Mouse (Mus musculus) spleen, adult 2 months (tissue): Measurements from ENCODE around the gene Nfatc3. TPM values are rescaled to one million over a fixed set of nuclear protein-coding genes. Genes with fewer than 3 reads are reported as not detected.

Experiments used
- DNase-seq, 2 experiments: peaks; one replicate each; pipeline versions ENCODE4 v3.0.0 to v3.0.0-alpha.2; 2012 to 2021; ENCODE audit warnings: low spot score in 2 of 2, low read depth in 1 of 2
- H3K27ac ChIP-seq: fragments of 200-500 bp; 2 replicates; pipeline ENCODE4 v1.5.1; 2012; ENCODE audit warnings: low read length, inconsistent platforms; ENCODE audit not compliant: insufficient read depth
- H3K27me3 ChIP-seq: fragments of 200-500 bp; 2 replicates; pipeline ENCODE4 v1.6.1; 2012; ENCODE audit warnings: mild to moderate bottlenecking, moderate library complexity, low read length, inconsistent platforms; ENCODE audit not compliant: control insufficient read depth, insufficient read depth
- H3K36me3 ChIP-seq: fragments of 200-500 bp; 2 replicates; pipeline ENCODE4 v1.6.1; 2012; ENCODE audit warnings: mild to moderate bottlenecking, low read length, inconsistent platforms; ENCODE audit not compliant: control insufficient read depth, insufficient read depth
- H3K4me1 ChIP-seq: fragments of 200-500 bp; 2 replicates; pipeline ENCODE4 v1.6.1; 2011; ENCODE audit warnings: inconsistent platforms; ENCODE audit not compliant: control insufficient read depth, insufficient read depth, insufficient read length
- H3K4me3 ChIP-seq: fragments of 200-500 bp; 2 replicates; pipeline ENCODE4 v1.5.1; 2011; ENCODE audit warnings: mild to moderate bottlenecking, inconsistent platforms; ENCODE audit not compliant: insufficient read depth, insufficient read length; ENCODE audit errors: extremely low read depth
- CTCF ChIP-seq: fragments of 200-500 bp; IDR thresholded peaks from 2 replicates; pipeline ENCODE4 v1.5.1; 2011; ENCODE audit warnings: mild to moderate bottlenecking, inconsistent platforms; ENCODE audit not compliant: insufficient read depth, insufficient read length, insufficient replicate concordance; ENCODE audit errors: extremely low read depth
- POLR2A ChIP-seq: fragments of 200-500 bp; IDR thresholded peaks from 2 replicates; pipeline ENCODE4 v1.6.1; 2011; ENCODE audit warnings: low read depth, low read length, inconsistent platforms
- WGBS: fragments of 180-500 bp; shearing (Covaris S2); methylation state at CpG from one replicate; pipeline ENCODE4 v1.1.7; 2018; 5-methylcytosine and 5-hydroxymethylcytosine counted together
- polyA plus RNA-seq: library from polyadenylated mRNA; depleted of rRNA; stranded (reverse); fragments of >200 nt; gene quantifications from 2 replicates; pipeline ENCODE4 v1.2.3, GENCODE M21; 2012

Nfatc3 gene
- polyA plus RNA-seq, 1 experiment: 29.5 TPM

DNA sequence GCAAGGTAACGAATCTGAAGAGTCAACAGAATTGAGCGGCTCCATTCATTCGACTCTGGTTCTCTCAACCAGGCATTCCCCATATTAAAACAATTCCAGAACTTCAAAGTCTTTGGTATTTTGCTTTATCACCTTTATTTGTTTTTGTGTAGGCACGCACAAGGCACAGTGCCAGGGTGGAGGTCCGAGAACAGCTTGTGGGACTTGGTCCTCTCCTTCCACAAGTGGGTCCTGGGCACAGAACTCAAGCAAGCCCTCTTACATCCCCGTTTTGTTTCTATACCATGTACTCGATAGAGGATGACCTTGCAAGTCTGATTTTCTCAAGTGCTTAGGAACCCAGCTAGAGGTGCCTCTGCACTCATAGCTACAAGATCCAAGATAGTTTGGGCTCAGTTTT is 80.0 kb downstream of the Nfatc3 start:
- Histone ChIP-seq H3K27me3 (peaks cover 23% of the 10 kb centered on the region), H3K27ac (no peak overlapping the region), H3K4me1 (peaks cover 17% of the 10 kb centered on the region), H3K4me3 (peak overlapping the region; percentile 31; the same call in 1 of the 2 replicates), H3K36me3 (no peaks in the 10 kb centered on the region)
- no peak for DNase-seq
- TF ChIP-seq POLR2A (no peak), CTCF (no peak)
- WGBS: 48% methylated on average over 7 of the region's 7 CpGs

DNA sequence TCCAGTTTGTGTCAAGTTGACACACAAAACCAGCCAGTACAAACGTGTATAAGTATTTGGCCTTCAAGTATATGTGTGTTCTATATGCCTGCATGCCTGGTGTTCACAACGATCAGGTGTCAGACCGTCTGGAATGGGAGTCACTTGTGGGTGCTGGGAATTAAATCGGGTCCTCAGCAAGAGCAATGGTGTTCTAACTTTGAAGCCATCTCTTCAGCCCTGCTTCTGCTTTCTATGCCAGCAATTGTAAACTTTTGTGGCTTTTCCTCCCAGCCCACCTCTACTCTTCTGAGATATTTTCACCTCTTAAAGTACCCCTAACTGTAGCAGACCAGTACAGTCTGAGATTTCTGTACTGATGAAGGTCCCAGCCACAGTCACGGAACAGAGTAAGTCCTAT is 81.6 kb downstream of the Nfatc3 start:
- H3K27ac ChIP-seq: no peak overlapping the region
- 77% methylated on average over 5 of the region's 5 CpGs for WGBS
- no peak overlapping the region for H3K4me3 ChIP-seq
- no peak for TF ChIP-seq POLR2A
- TF ChIP-seq CTCF: no peak
- H3K27me3 ChIP-seq: peaks cover 22% of the 10 kb centered on the region
- H3K4me1 ChIP-seq: peaks cover 17% of the 10 kb centered on the region
- H3K36me3 ChIP-seq: no peaks in the 10 kb centered on the region
- DNase-seq: no peak

DNA sequence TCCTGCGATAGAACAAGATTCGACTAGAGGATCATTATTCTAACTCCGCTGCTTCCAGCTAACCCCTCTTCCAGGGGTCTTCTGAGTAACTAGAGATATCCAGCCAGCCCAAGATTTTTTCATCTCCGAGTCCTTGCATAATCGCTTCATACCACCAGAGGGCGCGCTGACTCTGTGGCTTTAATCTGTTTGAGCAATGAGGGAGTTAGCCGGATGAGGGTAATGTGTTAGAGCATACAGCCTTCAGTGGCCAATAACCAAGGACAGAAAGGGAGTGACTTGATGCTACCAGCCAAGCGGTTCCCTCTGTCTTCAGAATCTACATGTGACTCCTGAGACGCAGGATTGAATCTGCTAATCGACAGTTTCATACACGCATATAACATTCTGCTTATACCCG is 82.1 kb downstream of the Nfatc3 start:
- no peaks in the 10 kb centered on the region for H3K36me3 ChIP-seq
- peak; percentile 73 to 77 for DNase-seq
- TF ChIP-seq POLR2A (no peak), CTCF (peak; percentile 90; the same call in 1 of the 2 replicates)
- 10% methylated on average over 13 of the region's 13 CpGs for WGBS
- no peak overlapping the region for H3K4me3 ChIP-seq
- H3K27me3 ChIP-seq: peaks cover 17% of the 10 kb centered on the region
- peaks cover 15% of the 10 kb centered on the region for H3K4me1 ChIP-seq
- H3K27ac ChIP-seq: no peak overlapping the region

DNA sequence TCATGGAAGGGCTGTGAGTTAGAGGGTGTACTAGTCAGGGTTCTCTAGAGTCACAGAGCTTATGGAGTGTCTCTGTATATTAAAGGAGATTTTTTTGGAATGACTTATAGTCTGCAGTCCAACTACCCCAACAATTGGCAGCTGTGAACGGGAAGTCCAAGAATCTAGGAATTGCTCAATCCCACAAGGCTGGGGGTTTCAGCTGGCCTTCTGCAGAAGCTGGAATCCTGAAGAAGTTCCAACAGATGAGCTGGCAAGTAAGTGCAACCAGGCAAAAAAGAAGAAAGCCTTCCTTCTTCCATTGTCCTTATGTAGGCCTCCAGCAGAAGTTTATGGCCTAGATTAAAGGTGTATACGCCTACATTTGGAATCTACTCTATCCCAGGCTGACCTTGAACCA is 86.7 kb downstream of the Nfatc3 start:
- no peak overlapping the region for H3K27ac ChIP-seq
- no peak overlapping the region for H3K4me3 ChIP-seq
- no peak for DNase-seq
- TF ChIP-seq POLR2A (no peak), CTCF (no peak)
- no peaks in the 10 kb centered on the region for H3K27me3 ChIP-seq
- H3K4me1 ChIP-seq: no peaks in the 10 kb centered on the region; the same call in 1 of the 2 replicates
- 89% methylated on average over 2 of the region's 2 CpGs for WGBS
- no peaks in the 10 kb centered on the region for H3K36me3 ChIP-seq

DNA sequence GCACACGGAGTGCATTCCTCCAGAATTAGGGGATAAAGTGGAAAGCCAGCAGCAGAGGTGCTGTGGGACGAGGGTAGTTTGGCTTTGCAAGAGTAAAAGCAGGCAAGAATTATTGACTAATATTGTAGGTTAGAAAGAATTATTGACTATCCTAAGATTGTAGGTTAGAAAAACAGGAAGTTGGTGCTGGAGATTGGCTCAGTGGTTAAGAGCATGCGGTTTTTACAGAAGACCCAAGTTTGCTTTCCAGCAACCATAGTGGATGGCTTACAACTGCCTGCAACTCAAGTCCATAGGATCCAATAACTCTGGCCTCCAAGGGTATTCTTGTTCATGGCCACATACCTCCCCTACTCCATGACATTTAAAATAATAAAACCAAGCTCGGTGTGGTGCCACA is 87.4 kb downstream of the Nfatc3 start:
- H3K4me1 ChIP-seq: peaks cover 4% of the 10 kb centered on the region; the same call in 1 of the 2 replicates
- no peak for DNase-seq
- H3K27me3 ChIP-seq: no peaks in the 10 kb centered on the region
- WGBS: 67% methylated on average over 4 of the region's 4 CpGs
- no peak overlapping the region for H3K4me3 ChIP-seq
- TF ChIP-seq CTCF (no peak), POLR2A (no peak)
- H3K27ac ChIP-seq: no peak overlapping the region
- H3K36me3 ChIP-seq: no peaks in the 10 kb centered on the region

DNA sequence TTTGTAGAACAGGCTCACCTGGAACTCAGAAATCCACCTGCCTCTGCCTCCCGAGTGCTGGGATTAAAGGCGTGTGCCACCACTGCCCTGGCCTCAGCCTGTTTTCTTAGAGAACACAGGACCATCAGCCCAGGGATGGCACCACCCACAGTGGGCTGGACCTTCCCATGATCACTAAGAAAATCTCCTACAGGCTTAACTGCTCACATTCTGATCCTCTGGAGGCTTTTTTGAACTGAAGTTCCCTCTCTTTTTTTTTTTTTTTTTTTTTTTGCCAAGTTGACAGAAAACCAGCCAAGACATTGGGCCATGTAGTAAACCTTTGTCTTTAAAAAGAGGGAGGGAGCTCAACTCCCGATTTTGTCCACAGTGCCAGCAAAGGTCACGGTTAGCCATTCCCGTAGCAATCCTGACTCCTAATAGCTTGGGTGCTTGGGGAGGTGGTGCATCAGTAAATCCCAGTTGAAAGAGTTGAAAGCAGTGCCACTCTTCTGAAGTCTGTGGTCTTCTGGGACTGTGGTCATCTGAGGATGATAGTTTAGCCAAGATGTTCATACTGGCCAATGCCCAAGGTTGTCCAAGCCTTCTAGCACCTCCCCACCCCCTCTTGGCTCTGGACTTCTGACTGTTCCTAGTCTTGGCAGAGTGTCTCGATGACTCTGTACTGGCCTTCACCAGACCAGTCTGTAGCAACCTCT is 89.4 kb downstream of the Nfatc3 start:
- no peak for DNase-seq
- TF ChIP-seq POLR2A (no peak), CTCF (no peak)
- Histone ChIP-seq H3K27me3 (no peaks in the 10 kb centered on the region), H3K27ac (no peak overlapping the region), H3K36me3 (no peaks in the 10 kb centered on the region), H3K4me3 (no peak overlapping the region), H3K4me1 (peaks cover 6% of the 10 kb centered on the region; the same call in 1 of the 2 replicates)
- WGBS: 82% methylated on average over 6 of the region's 6 CpGs

DNA sequence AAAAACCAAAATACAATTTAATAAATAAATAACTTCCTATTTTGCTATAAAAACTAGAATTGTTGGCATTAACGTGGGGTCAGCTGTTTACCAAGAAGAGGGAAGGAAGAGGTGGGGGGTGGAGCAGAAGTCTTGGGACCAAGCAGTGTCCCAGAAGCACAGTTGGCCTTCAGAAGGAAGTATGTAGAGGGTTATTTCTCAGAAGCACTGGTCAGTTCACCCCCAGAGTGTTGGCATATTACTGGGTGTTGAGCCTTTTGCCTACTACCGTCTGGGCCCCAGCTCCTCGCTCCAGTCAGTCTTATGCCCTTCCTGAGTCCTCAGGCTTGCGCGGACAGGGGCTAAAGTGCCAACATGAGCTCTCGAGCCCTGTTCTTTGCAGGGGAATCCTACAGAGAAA is 90.4 kb downstream of the Nfatc3 start:
- Histone ChIP-seq H3K27me3 (no peaks in the 10 kb centered on the region), H3K4me1 (peaks cover 7% of the 10 kb centered on the region; the same call in 1 of the 2 replicates), H3K27ac (peak overlapping the region; percentile 58; the same call in 1 of the 2 replicates), H3K4me3 (no peak overlapping the region), H3K36me3 (no peaks in the 10 kb centered on the region)
- no peak for TF ChIP-seq CTCF
- no peak for TF ChIP-seq POLR2A
- no peak for DNase-seq
- 75% methylated on average over 6 of the region's 6 CpGs for WGBS
